Mouse (Mus musculus) embryo, embryonic 10 days (tissue): ENCODE data around the gene Tmem262.
A peak's percentile ranks its signal among the peaks of the same experiment; 100 is the strongest.

ENCODE experiments used
- DNase-seq: peaks from one replicate; pipeline ENCODE4 v3.0.0-alpha.2; 2015; ENCODE audit warnings: low spot score

Tmem262 gene

DNA sequence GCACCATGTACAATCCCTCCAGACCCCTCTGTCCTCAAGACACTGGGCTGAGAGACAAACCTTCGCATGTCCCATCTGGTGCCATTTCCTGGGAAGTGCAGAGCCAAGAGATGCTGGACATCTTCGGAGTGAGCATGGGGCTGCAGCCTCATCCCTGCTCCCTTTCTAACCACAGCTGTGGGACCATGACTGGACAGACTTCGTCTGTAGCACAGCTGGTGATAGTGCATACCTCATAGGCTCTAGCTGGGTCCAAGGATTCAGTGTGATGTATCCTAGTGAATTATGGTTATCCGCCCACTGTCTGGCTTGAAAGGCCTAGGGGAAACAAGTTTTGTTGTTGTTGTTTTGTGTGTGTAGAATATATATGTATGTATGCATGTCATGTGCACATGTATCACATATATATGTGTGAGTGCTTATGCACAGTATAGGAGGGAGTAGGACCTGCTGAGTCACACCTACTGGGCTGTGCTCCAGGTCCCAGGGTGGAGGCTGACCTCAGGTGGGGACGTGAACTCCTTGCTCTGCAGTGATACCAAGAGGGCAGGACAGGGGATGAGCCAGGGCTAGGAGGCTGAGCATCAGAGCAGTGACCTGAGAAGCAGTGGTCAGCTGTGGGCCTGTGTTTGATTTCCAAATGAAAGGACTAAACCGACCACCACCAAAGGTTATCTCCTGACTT, 22.5 kb downstream of the Tmem262 start:
- DNase-seq: no peak

DNA sequence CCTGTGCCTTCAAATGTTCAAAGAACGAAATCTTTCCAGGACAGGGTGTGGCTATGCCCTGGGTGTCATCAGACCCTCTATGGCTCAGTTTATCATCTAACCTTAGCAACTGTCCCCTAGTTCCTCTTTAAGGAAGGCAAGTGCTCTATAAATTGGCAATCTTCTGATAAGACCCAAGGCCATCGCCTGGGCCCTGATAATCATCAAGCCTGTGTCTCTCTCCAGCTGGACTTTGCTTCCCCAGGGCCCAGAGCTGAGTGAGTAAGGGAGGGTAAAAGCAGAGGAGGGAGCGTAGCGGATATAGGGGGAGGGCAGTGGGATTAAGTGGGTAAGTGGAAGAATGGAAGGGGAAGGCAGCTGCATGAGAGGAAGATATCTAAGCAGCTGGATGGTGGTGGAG, 24.6 kb downstream of the Tmem262 start:
- DNase-seq: no peak

DNA sequence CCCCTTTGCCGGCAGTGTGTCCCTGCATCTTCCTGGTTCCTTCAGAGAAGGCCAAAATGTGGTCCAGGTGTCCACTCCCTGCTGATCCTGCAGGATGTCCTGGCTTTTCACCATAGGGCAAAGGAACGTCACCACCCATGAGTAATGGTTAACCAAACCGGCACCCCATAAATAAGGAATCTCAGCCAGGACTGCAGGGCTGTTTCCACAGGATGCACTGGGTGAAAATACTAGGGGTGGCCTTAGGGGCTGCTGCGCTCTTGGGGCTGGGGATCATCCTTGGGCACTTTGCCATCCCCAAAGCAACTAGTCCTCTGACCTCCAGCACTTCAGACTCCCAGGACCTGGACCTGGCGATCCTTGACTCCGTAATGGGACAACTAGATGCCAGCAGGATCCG, 25.8 kb downstream of the Tmem262 start, which contains the start of gene Naaladl1:
TSS of gene Naaladl1 (plus strand) at position 197 of the 400 bp plus-strand sequence.
- DNase-seq: no peak

DNA sequence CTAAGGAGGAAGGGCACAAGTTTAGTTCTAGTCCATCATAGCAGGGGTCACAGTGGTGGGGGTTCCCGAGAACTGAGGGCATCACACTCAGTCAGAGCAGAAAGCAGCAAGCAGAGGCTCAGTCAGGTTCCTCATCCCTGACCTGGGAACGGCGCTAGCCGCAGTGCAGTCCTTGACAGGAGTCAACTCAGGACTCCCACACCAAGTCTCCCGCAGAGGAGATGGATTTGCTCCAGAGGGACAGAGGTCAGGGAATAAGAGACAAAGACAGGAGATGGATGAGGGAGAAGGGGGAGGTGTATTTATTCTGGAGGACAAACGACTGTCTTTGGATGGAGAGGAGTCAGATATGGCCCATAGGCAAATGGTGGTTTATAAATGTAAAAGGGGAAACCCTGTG, 33.3 kb downstream of the Tmem262 start:
- DNase-seq: no peak

DNA sequence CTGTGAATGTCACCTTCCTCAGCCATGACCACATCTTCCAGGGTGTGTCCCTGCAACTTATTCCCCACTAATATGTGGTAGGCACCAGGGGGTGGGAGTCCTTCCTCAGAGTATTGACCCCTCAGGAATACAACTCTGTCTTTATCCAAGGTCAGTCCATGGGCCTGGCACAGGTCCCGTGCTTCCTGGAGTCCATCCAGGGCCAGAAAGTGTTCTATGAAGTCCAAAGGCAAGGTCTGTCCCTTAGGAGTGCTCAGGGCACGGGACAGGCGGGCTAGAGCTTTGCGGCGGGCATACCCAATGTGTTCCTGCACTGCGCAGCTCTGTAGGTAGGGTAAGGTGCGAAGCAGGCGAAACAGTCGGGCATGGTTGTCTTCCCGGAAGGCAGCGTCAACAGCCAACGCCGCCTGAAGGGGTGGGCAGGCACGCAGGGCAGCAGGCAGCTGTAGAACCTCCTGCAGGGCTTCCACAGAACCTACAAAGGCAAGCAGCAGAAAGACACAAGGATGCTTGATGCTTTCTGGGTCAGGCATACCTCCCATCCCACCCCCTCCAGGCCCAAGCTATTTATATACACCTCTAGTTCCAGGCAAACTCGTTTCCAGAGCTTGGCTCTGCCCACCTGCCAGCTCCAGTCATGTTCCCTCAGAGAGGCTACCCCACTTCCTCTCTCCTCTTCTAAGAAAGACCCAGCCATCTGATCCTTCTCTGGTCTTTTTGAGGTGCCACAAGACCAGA, 36.4 kb downstream of the Tmem262 start:
- no peak for DNase-seq

DNA sequence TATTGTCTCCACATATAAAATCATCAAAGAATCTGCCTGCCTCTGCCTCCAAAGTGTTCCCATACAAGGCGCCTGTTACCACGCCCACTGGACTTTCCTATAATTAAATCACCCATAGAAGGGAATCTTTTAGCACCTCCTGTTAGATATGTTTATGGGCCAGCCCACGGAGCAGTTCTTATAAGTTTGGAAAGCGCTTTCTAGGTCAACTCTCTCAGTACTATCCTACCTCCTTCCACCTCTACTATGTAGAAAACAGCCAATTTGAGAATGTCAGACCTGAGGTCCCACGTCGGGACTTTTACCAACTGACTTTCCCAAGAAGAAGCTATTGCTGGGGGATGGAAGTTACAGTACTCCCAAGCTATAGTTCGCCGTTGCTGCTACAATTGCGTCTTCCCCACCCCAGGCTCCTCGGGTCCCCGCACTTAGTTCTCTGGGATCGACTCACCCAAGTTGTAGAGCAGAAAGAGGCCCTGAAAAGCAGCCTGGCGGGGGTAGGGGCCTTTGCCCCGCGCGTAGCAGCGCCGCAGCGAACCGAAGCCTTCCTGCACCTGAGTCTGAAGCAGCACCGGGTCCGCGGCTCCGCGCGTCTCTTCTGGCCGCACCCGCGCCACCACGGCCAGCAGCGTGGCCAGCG, 37.6 kb downstream of the Tmem262 start:
- DNase-seq: no peak

DNA sequence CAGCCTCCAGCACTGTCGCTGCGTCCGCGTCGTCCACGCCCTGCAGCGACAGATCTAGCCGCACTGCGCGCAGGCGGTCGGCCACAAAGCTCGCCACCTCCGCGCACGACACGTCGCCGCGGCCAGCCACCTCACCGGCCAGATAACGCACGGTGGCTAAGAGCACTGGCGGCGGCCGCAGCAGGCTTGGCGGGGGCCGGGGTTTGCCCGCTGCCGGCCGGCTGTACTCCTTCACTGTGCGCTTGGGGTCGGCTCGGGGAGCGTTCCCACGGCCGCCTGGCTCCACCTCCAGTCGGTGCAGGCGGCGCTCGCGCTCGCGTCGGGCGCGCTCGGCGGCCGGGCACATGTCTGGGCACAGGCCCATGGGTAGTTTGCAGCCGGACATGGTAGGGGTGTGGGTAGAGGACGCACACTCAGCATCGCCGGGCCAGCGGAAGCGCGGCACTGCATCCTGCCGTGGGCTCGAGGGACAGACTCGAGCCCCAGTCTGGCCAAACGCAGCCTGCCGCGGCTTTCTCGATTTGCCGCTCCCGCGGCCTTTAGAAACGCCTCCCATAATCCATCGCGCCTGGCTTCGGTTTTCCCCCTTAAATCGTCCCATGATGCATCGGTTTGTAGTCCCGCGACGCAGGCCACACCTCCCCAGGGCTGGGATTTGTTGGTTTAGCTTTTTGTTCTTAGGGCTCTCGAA, 38.3 kb downstream of the Tmem262 start, which contains the start of gene Sac3d1:
TSS of gene Sac3d1 (minus strand) at position 665 of the 691 bp plus-strand sequence.
- peak; percentile 96 for DNase-seq

DNA sequence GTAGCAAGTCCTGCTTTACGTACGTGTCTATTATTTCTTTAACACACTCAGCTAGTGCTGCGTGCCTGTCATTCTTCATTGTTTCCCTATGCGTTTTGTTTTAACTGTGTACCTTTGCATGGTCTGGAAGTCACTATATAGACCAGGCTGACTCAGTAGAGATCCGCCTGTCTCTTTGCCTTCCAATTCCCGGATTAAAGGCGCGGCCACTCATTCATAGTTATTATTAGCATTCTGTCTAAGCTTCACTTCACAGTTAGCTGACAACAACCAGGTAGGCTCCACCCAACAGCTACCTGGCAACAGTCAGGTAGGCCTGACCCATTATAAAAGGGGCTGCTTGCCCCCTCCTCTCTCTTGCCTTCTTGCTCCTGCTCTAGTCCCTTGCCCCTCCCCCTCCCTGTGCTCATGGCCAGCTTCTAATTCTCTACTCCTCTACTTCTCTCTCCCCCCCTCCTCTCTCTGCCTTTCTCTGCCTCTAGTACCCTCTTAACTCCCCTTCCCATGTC, 38.9 kb downstream of the Tmem262 start:
- no peak for DNase-seq

DNA sequence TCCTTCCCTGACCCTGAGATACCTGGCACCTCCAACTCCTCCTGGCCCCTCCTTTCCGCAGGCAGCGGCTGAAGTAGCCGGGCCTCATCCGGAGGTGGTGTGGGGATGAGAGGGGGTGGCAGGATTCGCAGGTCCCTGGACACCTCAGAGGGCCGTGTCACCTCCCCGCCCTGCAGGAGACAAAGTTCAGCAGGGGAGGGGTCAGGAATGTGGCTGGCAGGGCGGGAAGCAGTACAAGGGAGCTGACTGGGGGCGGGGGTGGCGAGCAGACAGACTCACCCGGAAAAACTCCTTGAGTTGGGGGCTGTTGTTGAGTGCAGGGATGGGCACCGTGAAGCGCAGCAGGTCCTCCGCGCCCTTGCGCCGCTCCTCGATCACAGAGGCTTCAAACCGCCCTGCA, 41.9 kb downstream of the Tmem262 start:
- DNase-seq: no peak

DNA sequence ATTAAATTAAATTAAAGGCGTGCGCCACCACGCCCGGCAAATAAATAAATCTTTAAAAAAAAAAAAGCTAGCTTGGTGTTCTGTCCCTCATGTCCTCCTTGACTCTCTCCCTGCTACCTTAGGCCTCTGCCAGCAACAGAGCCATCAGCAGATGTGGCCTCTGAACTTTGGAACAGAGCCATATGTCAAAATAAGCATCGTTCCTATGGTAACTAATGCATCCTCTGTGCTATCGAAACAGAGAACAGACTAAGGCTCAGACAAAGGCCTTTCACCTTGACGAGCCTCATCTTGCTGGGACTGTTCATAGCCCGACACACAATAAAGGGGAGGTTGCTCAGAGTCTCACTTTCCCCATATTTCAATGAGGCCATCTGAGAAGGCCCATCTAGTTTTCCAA, 43.5 kb downstream of the Tmem262 start:
- DNase-seq: peak; percentile 71

DNA sequence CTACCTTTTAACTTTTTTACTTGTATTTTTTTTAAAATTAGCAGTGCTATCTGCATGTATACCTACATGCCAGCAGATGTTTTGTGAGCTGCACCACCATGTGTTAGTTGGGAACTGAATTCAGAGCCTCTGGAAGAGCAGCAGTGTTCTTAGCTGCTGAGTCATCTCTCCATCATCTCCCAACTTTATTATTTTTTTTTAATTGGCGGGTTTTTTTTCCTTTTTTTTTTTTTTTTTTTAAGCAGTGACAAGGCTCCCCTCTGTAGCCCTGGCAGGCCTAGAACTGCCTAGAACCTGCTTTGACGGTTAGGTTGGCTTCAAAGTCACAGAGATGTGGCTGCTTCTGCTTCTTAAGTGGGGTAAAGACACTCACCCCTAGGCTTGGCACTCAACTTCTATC, 45.1 kb downstream of the Tmem262 start:
- DNase-seq: no peak

DNA sequence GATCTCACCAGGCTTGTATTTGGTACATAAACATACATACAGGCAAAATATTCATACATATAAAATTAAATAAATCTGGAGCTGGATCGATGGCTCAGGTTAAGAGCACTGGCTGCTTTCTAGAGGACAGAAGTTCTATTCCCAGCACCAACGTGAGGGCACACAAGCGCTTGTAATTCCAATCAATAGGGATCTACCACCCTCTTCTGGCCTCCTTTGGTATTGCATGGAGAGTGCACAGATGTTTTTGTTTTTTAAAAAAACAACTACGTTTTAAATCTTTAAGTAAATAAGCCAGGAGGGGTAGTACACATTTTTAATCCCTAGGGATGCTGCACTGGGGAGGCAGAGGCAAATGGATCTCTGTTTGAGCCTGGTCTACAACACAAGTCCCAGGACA, 46.5 kb downstream of the Tmem262 start:
- DNase-seq: peak; percentile 52

DNA sequence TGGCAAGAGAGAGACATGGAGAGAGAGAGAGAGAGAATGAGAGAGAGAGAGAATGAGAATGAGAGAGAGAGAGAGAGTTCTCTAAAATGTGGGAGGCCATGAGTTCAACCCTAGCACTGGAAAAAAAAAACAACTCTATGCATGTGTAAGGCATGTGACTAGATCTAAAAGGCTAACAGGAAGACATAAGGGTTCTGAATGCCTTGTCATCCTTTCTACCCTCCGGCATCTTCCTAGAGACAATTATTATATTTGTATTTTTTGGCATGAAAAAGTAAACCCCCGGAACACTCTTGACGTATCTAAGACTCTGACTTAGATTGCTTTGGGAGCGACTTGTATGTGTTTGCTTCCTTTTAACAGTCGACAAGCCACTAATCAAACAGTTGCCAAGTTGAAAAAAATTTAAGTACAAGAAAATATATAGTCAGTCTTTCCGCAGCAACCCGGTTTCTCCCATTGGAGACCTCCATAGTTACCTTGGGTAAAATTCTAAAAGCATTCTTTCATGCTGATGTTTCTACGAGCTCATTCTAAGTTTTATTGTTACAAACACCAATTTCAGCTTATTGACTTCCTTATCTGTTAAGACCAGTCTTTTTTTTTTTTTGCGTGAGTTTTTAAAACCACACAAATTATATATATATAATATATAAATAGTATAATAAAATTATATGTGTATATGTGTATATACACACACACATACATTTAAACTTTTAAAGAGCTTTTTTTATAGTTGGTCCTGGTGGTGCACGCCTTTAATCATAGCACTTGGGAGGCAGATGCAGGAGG, 47.2 kb downstream of the Tmem262 start:
- no peak for DNase-seq

DNA sequence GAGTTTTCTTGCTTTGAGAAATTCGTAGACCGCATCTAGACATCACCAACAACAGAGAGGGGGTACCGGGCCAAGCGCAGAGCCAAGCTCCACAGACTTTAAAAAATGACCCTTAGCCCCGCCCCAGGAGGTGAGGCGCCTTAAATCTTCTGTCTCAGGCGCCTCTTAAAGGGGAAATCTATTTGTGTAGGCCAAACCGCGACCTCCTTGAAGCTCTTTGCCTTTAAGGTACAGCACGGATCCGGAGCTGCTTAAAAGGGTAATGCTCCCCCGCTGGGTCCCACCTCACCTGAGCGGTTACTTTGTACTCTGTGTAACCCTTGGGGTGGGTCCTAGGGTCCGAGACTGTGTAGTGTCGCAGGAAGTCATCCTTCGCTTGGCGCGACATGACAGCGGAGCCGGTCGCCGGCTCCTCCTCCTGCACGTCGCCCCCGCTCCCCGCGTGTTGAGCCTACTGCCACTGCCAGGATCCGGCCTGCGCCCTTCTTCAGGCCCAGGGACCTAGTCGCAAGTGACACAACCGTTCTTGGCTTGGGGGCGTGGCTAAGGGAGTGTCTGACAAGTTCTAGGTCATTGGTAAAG, 48.0 kb downstream of the Tmem262 start, which contains the start of gene Snx15:
TSS of gene Snx15 (minus strand) at position 545 of the 582 bp plus-strand sequence.
- DNase-seq: peak; percentile 96
